Mouse (Mus musculus): ENCODE measurements at regions not wholly inside any gene's neighbourhood (a gene's known extent, or its start where the extent isn't known, plus 50 kb on each side); places are given as distances from the start of the nearest gene placed in this dataset.
"Not testable (repeated sequence)": the region's sequence is repeated elsewhere in the genome, so short reads cannot be mapped to it uniquely, and the experiment has no call there.

- DNase-seq: no peak
These were observed 962.0 kb downstream of the Ttll7 start for GRCm38 (mm10) chr3:147814080-147814650.

- DNase-seq: no peak
These were observed 950.4 kb downstream of the Ttll7 start for GRCm38 (mm10) chr3:147802546-147802945.

GRCm38 (mm10) chr3:147796524-147796923 is 944.4 kb downstream of the Ttll7 start:
- DNase-seq: no peak

- no peak for DNase-seq
These were observed 942.9 kb downstream of the Ttll7 start for GRCm38 (mm10) chr3:147795116-147795515.

- DNase-seq: no peak
These were observed 934.4 kb downstream of the Ttll7 start for GRCm38 (mm10) chr3:147786555-147786954.

- DNase-seq: no peak
These were observed 898.6 kb downstream of the Ttll7 start for GRCm38 (mm10) chr3:147750842-147751191.

GRCm38 (mm10) chr3:147749939-147750841 is 898.0 kb downstream of the Ttll7 start:
- peak in 1 of 2 experiments; percentile 21 for DNase-seq

- no peak for DNase-seq
These were observed 897.3 kb downstream of the Ttll7 start for GRCm38 (mm10) chr3:147749442-147749841.

- no peak for DNase-seq
These were observed 884.7 kb downstream of the Ttll7 start for GRCm38 (mm10) chr3:147736673-147737439.

- no peak for DNase-seq
These were observed 864.2 kb downstream of the Ttll7 start for GRCm38 (mm10) chr3:147716391-147716790.

- DNase-seq: peak; percentile 34 to 66
These were observed 855.2 kb downstream of the Ttll7 start for GRCm38 (mm10) chr3:147707401-147707801.

GRCm38 (mm10) chr3:147683730-147684129 is 831.6 kb downstream of the Ttll7 start:
- DNase-seq: no peak

GRCm38 (mm10) chr3:147680299-147680698 is 828.1 kb downstream of the Ttll7 start:
- no peak for DNase-seq

GRCm38 (mm10) chr3:147662572-147662971 is 810.4 kb downstream of the Ttll7 start:
- DNase-seq: no peak

- DNase-seq: no peak
These were observed 800.7 kb downstream of the Ttll7 start for GRCm38 (mm10) chr3:147652849-147653248.

GRCm38 (mm10) chr3:147635486-147635885 is 783.3 kb downstream of the Ttll7 start:
- not testable (repeated sequence) for DNase-seq

- no peak for DNase-seq
These were observed 779.0 kb downstream of the Ttll7 start for GRCm38 (mm10) chr3:147631151-147631550.

GRCm38 (mm10) chr3:147583697-147584315 is 731.6 kb downstream of the Ttll7 start:
- no peak for DNase-seq

- DNase-seq: no peak
These were observed 719.7 kb downstream of the Ttll7 start for GRCm38 (mm10) chr3:147571850-147572249.

- DNase-seq: no peak
These were observed 693.3 kb downstream of the Ttll7 start for GRCm38 (mm10) chr3:147545329-147546006.

GRCm38 (mm10) chr3:147542285-147542684 is 690.1 kb downstream of the Ttll7 start:
- no peak for DNase-seq

- DNase-seq: no peak
These were observed 685.4 kb downstream of the Ttll7 start for GRCm38 (mm10) chr3:147537584-147537983.
